Mouse (Mus musculus) myocyte (in vitro differentiated cells): ENCODE data around the gene Lrpap1.

Experiments used
- E2F4 ChIP-seq: IDR thresholded peaks from one replicate; pipeline ENCODE4 v1.6.1; 2011; ENCODE audit warnings: mild to moderate bottlenecking, control low read depth, moderate library complexity; ENCODE audit not compliant: insufficient read depth
- MYOD1 ChIP-seq, 3 experiments: IDR thresholded peaks; one replicate each; pipeline ENCODE4 v1.6.1; 2011; ENCODE audit warnings: control low read depth in 2 of 3, low read depth in 2 of 3, mild to moderate bottlenecking in 2 of 3, moderate library complexity in 1 of 3; ENCODE audit not compliant: insufficient read length in 2 of 3, control insufficient read depth in 1 of 3
- POLR2A ChIP-seq: IDR thresholded peaks from one replicate; pipeline ENCODE4 v1.6.1; 2011; ENCODE audit warnings: low read depth, mild to moderate bottlenecking, control low read depth, moderate library complexity; ENCODE audit not compliant: insufficient read length
- POLR2AphosphoS2 ChIP-seq: IDR thresholded peaks from one replicate; pipeline ENCODE4 v1.6.1; 2011; ENCODE audit warnings: low read depth, control low read depth; ENCODE audit not compliant: insufficient read length
- SRF ChIP-seq: IDR thresholded peaks from one replicate; pipeline ENCODE4 v1.6.1; 2011; ENCODE audit warnings: low read depth; ENCODE audit not compliant: control insufficient read depth, insufficient read length
- TCF12 ChIP-seq: IDR thresholded peaks from one replicate; pipeline ENCODE4 v1.6.1; 2011; ENCODE audit warnings: mild to moderate bottlenecking, control low read depth; ENCODE audit not compliant: poor library complexity, insufficient read depth, severe bottlenecking
- USF1 ChIP-seq: IDR thresholded peaks from one replicate; pipeline ENCODE4 v1.6.1; 2011; ENCODE audit warnings: low read depth, mild to moderate bottlenecking, control low read depth, moderate library complexity

GRCm38 (mm10) chr5:35073992-35074391 lies 31.6 kb downstream of the Lrpap1 start:
- no peak for TF ChIP-seq POLR2A
- no peak for TF ChIP-seq E2F4
- TF ChIP-seq POLR2AphosphoS2 = no peak
- no peak for TF ChIP-seq USF1
- TF ChIP-seq SRF = no peak
- peak in 2 of 3 experiments; percentile 82 to 85 for TF ChIP-seq MYOD1 (IDR thresholded peaks at IDR 0.05; ENCODE audit: control insufficient read depth in 1 of 3, insufficient read length in 2 of 3, low read depth in 2 of 3)
- TF ChIP-seq TCF12 = no peak
